Mouse (Mus musculus) urinary bladder, postnatal 14 days (tissue): ENCODE measurements around the gene Lrrc4c.

Experiments used
- DNase-seq: peaks from one replicate; pipeline ENCODE4 v3.0.0; 2021; ENCODE audit warnings: low spot score

The Lrrc4c gene

DNA sequence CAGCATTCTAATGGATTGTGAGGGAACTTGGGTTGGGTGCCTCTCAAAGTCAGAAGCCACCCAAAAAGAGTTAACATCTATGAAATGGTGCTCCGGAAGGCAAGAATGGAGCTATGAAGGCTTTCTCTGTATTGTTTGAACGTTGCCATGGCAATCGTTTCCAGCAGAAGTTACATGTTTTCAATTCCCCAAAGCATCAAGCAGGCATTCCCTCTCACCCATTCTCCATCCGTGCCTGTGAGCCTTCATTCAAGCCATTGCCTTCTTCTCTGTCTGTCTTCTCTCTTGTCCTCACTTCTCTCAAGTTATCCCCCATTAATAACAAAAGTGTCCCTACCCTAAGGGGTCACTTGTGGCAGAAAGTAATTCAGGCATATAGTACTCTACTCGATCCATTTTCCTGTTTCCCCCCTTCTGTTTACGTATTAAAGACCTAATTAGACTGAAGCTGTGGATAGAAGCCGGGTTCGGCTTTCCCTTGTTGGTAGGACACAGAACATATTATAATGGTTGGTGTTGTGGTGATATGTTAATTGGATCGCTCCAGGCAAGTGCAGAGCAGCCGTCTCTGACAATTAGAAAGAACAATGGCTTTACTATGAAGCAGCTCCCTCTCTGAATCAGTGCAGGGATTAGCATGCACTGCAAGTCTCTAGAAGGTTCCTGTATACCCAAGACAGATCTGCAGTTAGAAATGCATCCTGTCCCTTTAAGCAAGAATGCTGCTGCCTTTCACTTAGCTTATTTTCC is 1160.4 kb downstream of the Lrrc4c start:
- no peak for DNase-seq

- DNase-seq, result no peak
Observed at GRCm38 (mm10) chr2:97478925-97479298, 1160.9 kb downstream of the Lrrc4c start.

DNA sequence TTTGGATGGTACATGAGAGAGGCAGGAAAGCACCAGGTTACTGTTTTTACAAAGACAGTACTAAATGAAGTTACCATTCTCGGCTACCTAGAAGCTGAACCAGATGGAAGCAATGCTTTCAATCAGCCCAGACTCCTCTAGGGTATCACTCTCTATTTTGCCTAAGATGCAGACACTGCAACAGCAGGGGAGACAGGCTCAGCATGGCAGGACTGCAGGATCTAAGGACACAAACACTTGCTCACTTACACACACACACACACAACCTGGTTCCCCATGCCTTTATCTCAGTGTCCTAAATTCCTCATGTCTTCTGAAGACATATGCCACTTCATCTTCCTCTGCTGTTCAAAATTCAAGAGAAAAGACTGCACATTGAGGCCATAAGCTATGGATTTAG is 1167.0 kb downstream of the Lrrc4c start:
- no peak for DNase-seq

- no peak for DNase-seq
Observed at GRCm38 (mm10) chr2:97485609-97486008, 1167.6 kb downstream of the Lrrc4c start.

DNA sequence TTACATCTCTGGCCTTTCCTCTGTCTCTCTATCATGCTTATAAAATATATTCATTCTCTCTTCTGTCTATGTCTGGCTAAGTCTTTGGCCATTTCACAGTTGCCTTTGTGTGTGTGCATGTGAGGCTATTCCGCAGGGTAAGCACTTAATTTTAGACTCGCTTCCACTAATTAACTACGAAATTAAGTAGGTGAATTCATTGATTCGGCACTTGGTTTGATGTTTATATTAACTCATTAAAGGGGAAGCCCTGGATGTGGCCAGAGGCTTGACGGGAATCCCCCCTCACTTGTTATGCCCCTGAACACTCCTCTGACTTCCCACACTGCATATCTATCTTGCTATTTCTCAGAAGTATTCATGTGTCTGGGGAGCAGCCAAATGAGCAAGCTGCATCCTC is 1169.6 kb downstream of the Lrrc4c start:
- no peak for DNase-seq

DNA sequence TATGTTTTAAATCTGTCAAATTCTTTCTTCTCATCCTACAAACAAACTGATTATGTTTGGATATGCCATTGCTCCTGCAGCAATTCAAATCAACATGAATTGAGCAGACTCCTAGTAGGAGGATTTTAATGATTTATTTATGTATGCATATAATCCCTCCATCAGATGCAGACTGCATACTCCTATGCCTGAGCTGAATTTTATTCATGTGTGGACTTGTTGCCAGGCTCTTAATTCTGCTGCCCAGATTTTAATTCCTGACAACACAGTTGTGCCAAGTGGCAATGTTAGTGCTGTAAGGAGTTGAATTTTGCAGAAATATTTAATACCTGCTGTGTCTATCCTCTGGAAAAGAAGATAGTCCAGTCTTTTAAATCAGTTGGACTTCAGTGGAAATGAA is 1179.1 kb downstream of the Lrrc4c start:
- DNase-seq, result no peak

DNA sequence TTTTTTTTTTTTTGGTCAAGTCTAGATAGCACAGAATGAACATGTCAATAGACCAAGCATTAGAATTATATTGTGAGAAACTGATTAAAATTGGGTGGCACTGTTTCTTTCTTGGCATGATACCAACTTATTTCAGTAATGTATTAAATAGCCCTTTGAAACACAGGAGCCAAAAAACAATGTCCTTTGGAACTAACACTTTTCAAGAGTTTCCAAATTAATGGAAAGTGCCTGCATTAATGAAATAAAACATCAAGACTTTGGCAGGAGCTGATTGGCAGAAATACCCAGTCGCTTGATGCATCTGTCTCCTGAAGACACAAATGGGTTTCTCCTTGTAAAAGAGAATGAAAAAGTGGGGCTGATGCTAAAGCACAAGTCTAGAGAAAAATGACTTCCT is 1184.5 kb downstream of the Lrrc4c start:
- DNase-seq, result no peak

DNA sequence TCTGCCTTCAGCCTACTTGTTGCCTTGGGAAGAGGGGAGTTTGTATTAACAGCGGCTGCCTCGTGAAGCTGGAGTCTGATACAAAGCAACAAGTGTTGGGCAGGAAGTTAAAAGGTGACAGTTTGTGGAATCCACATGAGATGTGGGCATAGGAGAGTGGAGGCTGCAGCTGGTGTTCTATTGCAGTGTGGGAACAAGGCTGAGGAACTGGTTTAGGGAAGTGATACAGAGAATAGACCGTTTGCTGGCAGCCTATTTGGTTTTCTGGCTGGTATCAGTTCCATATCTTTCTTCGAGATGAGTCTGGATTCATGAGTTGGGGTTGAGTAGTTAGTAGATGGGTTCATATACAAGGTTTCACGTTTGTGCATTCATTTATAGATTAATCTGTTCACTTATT is 1186.9 kb downstream of the Lrrc4c start:
- DNase-seq, result no peak

DNA sequence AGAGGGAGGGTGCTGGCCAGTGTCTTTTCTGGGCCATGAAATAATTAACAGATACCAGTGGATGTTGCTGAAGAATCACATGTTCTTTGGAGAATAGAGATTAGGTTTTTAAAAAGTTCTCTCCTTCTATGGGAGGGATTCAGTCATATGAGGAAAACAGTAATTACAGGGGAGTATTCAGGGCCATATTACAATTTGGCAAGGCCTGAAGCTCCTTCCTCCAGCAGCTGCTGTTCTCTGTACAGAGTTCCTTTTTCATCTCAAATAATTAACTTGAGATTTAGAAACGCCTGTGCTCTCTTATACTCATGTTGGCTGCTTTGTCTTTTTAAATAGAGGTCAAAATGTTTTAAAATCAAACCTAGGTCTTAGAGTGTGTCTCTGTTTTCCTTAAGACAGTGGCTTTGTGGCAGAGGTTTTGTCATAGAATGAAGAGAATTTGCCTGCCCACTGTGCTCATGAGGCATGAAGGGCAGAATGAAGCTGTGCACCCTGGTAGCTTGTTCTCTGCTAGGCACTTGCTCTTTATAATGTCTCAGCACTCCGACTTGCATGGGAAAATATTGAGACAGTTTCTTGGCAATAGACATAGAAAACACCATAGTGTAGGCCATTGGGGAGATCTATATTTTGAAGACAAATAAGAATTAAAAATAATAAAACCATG is 1206.4 kb downstream of the Lrrc4c start:
- no peak for DNase-seq

- DNase-seq, result no peak
Observed at GRCm38 (mm10) chr2:97525107-97525506, 1207.1 kb downstream of the Lrrc4c start.

DNA sequence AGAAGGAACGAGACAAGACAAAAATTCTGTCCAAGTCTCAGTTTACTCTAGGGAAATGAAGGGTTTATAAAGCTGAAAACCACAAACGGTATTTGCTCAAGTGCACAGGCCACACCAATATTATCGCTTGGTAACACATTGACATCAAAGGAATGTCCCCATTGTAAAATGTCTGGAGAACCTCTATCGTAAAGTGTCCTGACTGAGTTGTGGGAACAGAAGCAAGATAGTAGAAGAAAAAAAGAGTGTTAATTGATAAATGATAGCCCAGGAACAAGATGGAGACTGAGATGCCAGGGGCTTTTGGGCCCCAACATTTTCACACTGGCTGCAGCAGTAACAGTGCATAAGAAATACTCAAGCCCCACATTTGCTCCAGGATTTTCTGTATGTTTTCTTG is 1212.7 kb downstream of the Lrrc4c start:
- no peak for DNase-seq

- no peak for DNase-seq
Observed at GRCm38 (mm10) chr2:97543691-97544672, 1226.0 kb downstream of the Lrrc4c start.

DNA sequence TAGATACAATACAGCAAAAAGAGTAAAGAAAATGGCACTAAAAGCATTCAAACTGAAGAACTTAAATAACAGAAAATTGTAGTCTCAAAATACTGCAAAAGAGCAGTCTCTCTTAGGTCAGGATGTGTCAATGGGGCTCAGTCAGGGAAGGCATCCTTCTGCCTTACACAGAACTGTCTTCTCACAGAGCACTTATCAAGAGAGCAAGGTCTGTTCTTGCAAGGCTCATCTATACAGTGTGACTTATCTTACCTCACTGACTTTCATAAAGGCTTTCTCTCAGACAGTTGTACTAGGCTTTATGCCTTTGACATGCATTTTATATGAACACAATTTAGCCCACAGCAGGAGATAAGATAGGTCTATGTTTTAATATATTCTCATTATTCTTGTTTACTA is 1226.7 kb downstream of the Lrrc4c start:
- no peak for DNase-seq

- no peak for DNase-seq
Observed at GRCm38 (mm10) chr2:97545946-97546345, 1228.0 kb downstream of the Lrrc4c start.

- no peak for DNase-seq
Observed at GRCm38 (mm10) chr2:97564509-97564908, 1246.5 kb downstream of the Lrrc4c start.

GRCm38 (mm10) chr2:97568954-97569353 is 1251.0 kb downstream of the Lrrc4c start:
- DNase-seq, result no peak

- no peak for DNase-seq
Observed at GRCm38 (mm10) chr2:97574921-97575320, 1257.0 kb downstream of the Lrrc4c start.

DNA sequence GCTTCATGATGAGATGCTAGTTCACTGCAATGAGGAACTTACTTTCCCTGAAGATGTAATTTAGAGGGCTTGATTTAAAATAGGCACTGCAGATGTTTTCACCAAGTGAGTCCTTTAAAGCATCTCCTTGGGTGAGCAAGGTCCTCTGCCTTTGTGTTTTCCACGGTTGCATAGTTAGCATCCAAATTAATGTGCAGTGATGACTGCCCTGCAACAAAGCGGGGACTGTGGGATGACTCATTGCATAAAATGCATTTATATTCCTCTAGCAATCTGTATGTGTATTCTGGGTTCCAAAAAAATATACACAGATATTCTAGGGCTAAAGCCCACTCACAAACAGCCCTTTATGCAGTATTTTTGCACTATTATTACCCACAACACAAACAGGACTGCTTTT is 1263.2 kb downstream of the Lrrc4c start:
- DNase-seq, result no peak

DNA sequence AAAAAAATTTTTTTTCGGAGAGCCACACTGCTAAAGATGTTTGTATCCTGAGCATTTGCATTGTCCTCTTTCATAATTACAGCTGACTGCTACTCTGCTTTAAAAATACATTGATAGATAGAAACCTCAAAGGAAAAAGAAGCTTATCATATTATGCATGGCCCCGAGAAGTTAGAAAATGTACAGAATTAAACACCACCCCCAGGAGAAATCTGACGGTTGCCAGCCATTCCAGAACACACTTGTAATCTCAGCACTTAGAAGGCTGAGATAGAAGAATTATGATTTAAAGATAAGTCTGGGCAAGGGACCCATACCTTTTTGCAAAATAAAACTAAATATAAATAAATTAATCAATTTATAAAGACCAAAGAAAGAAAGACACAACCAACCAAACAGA is 1268.4 kb downstream of the Lrrc4c start:
- no peak for DNase-seq

DNA sequence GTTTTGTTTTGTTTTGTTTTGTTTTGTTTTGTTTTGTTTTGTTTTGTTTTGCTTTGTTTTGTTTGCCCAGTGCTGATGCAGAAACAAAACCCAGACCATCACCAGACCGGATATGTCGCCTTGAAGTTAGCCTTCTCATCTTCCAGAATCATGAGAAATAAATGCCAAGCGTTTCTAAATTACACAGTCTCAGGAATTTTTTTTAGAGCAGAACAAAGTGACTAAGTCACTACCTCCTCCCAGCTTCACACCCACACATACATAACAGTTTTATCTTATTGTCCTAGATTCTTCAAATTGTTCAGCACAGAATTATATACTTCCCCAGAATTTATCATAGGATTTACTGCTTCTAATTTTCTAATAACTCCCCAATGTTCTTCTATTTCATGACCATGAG is 1272.6 kb downstream of the Lrrc4c start:
- no peak for DNase-seq

DNA sequence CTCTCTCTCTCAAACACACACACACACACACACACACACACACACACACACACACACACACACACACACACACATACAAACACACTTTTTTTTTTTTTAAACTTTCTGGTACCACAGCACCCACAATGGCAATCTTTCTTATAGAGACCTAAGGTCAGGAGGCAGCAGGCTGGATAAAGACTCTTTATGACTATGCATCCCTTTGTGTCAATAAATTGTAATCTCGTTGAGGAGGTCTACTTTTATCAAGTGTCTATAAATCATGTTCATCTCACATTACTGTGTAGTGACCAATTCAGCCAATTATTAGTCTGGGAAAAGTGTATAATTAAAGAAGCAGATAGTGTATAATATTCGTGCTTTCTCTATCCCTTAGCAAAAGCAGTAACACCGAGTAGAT is 1286.2 kb downstream of the Lrrc4c start:
- no peak for DNase-seq

DNA sequence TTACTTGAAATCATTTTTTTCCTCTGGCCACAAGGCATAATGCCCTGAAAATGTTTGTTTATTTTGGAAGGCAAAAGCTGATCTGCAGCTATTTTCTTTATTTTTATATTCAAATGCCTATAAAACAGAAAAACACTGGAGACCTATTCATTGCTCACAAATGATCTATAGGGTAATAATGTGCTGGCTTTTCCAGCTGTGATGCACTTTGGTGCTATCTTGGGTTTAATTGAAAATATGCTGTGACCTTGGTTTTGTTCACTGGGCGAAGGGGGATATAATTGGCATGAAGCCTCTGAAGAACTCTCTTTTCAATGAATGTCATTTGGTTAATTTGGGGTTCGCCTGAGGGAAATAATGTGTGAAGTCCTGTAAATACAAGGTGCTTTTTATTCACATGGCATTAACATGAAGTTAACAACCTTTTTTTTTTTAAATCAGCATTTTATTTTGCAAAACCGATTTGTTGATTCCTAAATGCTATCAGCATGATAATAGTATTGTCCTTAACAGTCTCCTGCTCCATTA is 1286.8 kb downstream of the Lrrc4c start:
- DNase-seq, result no peak
